Mouse (Mus musculus) spleen, postnatal 36 days (tissue): Measurements from ENCODE around the gene Rgs11.

Experiments used
- DNase-seq, 2 experiments: peaks; one replicate each; pipeline ENCODE4 v3.0.0; 2022; ENCODE audit warnings: low spot score in 2 of 2, mixed read lengths in 1 of 2

The Rgs11 gene

DNA sequence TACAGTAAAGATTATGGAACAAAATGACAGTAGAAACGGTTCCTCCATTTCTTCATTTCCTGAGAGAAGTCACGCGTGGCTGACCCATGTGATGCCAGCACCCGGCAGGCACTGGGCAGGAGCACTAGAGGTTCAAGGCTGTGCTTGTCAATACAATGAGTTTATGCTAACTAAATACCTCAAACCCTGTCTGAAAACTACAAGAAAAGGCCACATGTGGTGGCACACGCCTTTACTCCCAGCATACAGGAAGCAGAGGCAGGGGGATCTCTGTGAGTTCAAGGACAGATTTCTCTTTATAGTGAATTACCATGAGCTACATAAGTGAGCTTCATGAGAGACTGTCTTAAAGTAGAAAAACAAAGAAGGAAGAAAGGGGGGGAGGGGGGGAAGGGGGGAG is 28.4 kb downstream of the Rgs11 start:
- DNase-seq = no peak

DNA sequence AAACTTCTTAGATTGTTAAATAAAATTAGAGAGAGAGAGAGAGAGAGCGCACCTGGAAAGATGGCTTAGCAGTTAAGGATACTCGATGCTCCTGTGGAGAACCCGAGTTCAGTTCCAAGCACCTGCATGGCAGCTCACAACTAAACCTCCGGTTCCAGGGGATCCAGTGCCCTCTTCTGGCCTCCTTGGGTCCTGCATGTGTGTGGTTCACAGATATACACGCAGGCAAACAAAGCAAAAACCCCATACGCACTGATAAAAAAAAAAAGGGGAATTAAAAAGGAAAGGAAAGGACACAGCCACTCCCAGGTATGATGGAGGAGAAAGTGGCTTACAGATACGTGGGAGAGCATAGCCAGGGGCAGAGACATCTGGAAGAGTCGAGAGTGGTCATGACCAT is 30.1 kb downstream of the Rgs11 start:
- no peak for DNase-seq

DNA sequence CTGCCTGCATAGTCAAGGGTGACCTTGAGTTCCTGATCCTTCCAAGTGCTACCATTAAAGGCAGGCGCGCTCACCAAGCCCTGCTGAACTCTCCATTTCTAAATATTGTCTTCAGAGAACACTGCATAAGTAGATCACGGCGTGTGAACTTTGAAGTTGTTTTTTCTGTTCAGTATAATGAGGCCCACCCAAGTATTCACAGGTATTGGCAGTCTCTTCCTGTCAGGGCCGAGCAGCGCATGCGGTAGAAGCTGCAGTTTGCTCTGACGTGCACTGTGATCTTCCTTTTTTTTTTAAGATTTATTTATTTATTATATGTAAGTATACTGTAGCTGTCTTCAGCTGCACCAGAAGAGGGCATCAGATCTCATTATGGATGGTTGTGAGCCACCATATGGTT is 31.6 kb downstream of the Rgs11 start:
- no peak for DNase-seq

DNA sequence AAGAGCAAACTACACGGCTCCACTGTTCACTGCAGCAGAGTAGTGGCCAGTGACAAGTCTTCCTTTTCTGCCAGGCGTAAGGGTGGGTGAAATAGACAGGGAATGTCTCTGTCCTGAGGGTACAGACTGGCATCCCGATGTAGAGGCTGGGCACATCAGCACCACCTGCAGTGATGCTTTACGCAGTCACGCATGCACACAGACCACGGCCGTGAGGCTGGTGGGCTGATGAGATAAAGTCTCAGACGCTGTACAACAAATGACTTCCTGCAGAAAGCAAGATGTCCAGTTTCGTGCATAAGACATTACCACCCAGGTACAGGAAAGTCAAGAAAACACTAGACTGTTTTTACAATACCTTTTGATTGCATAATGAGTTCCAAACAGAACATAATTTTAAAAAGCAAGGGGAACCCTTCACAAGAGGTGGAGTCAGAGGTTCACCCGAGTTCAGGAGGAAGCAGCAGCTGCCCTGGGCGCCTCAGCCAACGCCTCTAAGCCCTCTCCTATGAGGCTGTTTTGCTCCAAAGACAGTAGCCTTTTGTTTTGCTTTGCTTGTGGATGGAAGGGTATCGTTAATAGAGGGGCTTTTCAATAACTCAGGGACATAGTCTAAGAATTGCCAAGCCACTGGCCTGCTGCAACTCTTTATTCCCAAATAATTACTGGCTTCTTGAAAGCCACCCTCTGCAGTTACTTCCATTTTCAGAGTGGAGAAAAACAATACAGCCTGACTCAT is 32.5 kb downstream of the Rgs11 start:
- no peak for DNase-seq

DNA sequence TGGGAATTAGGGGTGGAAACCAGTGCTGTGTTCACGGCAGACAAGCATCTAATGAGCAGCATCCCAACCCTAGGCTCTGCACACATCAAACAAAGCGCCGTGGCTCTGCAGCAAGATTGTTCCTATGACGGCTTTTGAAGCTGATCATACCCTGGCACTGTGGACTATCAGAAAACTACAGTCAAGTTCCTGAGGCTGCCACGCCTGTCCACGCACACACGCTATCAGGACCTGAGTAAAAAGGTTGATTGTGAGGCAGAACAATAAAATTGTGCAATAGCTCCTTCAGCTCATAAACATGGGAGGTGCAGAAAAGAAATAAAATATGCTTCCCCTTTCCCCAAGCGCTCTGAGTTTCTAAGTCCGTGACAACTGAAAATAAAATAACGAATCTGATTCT is 34.9 kb downstream of the Rgs11 start:
- no peak for DNase-seq

DNA sequence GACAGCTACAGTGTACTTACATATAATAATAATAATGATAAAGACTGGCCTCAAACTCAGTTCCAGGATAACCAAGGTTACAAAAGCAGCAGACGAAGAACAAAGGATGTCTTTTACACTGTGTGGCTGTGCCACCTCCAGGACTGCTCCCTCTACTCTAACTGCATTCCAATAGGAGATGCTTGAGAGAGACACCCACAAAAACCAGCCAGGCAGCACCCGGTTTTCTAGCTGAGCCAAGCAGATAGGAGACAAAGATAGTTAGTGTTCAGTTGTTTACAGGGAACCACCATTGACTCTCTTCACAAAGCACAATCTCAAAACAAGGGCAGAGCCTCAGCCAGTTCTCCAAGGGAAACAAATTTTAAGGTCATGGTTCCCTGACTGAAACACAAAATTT is 36.8 kb downstream of the Rgs11 start:
- DNase-seq = no peak

DNA sequence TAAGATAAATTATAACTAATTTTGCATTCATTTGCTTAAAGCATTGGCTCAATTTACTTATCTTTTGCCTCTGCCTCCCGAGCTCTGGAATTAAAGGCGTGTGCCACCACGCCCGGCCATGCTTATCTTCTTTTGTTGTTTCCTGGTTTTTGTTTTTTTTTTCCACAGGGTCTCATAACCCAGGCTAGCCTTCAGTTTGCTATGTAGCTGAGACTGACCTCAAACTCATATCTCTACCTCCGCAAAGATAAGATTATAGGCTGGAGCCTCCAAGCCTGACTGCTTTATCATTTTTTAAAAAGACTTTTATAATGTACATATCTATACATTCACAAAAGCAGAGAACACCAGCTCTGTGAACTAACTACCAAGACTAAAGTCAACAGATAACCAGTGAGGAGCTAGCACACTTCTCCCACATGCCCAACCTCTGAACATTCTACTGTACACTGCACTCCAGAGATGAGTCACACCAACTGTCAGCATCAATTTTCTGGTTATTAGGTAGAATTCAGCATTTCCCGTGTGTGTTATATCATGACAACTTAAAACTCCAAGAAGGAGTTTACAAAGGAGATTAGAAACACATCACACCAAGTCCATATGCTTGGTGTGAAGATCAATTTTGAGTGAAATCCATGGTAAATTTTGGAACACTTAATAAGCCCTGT is 37.5 kb downstream of the Rgs11 start:
- no peak for DNase-seq

DNA sequence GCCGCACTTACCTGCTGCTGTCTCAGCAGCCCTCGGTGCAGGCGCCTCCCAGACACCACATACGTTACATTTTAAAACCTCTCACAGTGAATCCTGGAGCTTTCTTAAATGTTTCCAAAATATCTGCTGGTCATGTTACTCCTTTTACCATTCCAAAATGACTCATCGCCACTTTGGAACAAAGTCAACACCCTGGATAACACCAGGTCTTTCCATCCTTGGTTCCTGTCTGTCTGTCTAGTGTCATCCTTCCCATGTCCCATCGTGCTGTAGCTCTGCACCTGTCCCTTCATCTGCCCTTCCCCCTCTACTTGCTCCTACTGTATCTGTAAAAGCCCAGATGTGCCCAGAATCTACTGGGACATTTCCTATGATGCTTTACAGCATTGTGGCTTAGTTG is 38.2 kb downstream of the Rgs11 start:
- no peak for DNase-seq

DNA sequence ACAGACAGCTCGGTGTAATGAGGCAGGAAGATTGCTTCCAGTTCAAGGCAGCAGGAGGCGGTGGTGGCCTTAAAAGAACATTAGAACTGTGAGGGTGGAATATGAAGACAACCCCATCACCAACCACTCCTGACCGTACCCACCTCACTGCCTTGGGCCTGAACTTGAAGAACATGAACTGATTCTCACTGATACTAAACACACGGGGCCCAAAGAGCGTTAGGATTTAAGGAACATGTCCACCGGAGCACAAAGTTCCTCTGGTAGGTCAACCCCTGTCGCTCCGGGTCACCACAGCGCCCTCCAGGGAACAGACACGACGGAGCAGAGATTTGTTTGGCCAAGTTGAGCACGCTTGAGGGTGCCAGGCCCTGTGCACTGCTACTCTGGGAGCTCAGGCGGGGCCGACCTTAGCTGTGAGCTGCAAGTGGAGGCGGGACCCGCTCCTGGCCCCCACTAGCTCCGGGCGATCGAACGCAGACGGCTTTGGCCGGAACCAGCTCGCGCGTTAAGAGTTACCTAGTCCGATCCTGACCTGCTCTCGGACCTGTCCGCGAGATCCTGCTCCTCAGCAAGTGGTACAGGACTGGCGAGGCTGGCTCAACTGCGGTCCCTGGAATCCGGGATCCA is 40.8 kb downstream of the Rgs11 start:
- peak; percentile 63 to 69 for DNase-seq

DNA sequence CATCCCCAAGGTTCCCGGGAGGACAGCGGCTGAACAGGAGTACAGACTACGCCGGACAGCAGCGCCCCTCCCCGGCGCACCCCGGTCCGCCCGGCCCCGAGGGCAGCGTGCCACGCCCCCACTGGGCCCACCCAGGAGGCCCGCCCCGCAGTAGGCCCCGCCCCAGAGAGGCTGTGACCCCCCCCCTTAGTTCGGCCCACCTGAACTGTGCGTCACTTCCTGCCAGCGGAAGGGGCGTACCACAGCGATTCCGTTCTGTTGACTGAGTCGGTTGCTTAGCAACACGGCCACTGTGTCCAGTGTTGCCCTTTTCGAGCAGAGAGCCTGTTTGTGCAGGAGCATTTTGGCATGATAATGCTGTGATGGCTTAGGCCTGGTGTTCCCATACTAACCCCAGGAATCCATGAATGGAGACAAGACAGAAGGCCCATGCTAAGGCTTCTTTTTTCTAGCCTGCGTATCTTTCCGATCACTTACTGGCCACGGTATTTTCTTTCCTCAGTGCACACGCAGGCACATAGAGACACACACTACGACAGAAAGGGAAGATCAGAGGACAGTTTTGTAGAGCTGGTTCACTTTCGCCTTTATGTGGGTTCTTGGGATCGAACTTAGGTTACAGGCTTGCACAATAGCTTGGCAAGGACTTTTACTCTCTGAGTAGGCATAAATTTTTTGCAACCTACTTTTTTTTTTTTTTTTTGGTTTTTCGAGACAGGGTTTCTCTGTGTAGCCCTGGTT is 41.5 kb downstream of the Rgs11 start, which contains the start of gene Fam234a:
TSS of gene Fam234a (minus strand) at position 142 of the 741 bp plus-strand sequence.
- peak; percentile 90 for DNase-seq

DNA sequence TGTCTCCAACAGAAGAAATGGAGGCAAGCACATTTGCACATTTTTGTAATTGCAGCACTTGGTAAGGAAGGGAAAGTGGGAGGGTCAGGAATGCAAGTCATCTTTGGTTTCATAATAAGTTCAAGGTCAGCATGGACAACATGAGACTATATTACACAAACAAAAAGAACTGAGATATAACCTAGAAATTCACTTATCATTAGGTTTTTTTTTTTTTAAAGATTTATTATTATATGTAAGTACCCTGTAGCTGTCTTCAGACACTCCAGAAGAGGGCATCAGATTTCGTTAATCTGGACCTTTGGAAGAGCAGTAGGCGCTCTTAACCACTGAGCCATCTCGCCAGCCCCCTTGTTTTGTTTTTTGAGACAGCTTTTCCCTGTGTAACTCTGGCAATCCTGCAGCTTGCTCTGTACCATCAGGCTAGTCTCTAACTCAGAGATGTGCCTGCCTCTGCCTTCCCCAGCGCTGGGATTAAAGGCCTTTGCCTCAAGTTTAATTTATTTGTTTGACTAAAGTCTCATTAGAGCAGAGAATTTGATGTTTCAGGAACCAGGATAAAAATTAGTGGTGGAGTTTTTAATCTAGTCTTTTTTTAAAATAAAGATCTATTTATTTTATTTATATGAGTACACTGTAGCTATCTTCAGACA is 49.3 kb downstream of the Rgs11 start:
- DNase-seq = no peak

DNA sequence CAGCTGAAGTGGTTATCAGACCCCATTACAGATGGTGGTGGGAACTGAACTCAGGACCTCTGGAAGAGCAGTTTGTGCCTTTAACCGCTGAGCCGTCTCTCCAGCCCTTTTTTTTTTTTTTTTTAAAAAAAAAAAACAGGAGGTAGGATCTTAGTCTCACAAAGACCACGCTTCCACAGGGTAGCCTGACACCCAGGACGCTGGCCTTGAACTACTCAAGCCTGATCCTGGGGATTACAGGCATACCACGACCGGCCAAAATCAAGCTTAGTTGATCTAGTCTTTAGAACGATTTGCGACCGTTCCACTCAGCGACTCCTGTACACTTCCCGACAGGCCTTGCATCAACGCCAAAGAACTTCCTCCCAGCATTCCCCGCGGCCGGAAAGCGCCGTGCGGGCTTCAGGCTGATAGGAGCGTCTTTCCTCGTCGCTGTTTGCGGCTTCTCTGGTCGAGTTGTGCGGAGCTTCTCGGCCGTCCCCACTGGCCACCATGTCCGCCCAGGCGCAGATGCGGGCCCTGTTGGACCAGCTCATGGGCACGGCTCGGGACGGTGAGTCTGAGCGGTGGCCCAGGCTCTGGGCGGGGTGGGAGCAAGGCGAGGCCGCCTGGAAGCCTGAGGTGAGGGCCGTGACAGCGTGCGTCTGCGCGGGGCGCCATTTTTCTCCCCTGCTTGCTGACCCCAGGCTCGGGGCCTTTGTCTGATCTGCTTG is 49.9 kb downstream of the Rgs11 start, which contains the start of gene Luc7l:
TSS of gene Luc7l (plus strand) at position 358 of the 713 bp plus-strand sequence.
- peak; percentile 93 to 94 for DNase-seq

DNA sequence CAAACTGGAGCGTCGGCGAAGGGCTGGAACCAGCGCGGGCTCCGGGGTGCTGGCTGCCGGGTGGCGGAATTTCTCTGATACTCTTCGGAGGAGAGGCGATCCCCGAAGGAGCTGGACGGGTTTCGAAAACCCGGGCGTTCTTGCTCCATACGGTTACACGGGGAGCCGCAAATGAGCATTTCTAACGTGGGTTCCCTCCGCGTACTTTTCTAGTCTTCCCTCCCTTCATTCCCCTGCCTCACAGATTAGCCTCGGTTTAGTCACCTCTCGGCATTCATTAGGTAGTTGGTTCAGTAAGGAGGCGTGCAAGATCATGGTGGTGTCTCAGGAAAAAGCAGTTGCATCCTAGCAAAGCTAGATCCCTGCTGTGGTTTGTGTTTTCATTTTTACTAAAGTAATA is 50.6 kb downstream of the Rgs11 start:
- no peak for DNase-seq

DNA sequence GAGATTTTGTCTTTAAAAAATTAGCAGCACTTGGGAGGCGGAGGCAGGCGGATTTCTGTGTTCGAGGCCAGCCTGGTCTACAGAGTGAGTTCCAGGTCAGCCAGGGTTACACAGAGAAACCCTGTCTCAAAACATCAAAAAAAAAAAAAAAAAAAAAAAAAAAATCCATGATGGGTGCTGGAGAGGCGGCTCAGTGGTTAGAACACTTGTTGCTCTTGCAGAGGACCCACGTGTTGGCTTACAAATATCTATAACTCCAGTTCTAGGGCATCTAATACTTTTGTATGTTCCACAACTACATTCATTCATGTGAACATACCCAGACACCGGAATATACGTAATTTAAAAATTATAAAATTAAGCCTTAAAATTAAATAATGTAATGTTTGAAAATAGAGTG is 52.6 kb downstream of the Rgs11 start:
- DNase-seq = no peak
